Mouse (Mus musculus): ENCODE data around the gene Adh7. TPM values are rescaled to one million over a fixed set of nuclear protein-coding genes. Genes with fewer than 3 reads are reported as not detected.

Adh7 gene
- total RNA-seq, 2 experiments from 2014 or later = not detected

- peak; percentile 99 for ATAC-seq (replicated peaks; ENCODE audit: poor library complexity)
Observed at GRCm38 (mm10) chr3:138222952-138223351, 5.4 kb downstream of the Adh7 start.

- no peak for ATAC-seq (replicated peaks; ENCODE audit: poor library complexity)
Observed at GRCm38 (mm10) chr3:138224363-138224954, 6.9 kb downstream of the Adh7 start.

DNA sequence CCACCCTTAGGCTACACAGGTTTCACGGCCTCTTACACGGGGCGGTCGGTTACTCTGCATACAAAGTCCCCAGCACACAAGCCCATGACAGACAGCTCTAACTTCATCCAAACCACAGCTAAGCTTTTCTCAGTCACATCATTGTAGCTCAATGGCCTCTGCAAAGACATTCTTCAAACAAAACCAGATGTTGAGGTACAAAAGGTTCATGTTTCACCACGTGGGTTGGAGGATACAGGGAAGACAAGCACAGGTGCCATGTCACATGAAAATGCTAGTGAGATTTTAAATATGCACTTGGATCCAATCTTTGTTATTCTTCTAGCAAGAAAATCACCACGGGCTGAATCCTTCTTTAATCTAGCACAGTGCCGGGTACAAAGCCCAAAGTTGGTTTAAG is 7.8 kb downstream of the Adh7 start:
- ATAC-seq (replicated peaks; ENCODE audit: poor library complexity) = no peak

- ATAC-seq (replicated peaks; ENCODE audit: poor library complexity) = no peak
Observed at GRCm38 (mm10) chr3:138225853-138226252, 8.3 kb downstream of the Adh7 start.

DNA sequence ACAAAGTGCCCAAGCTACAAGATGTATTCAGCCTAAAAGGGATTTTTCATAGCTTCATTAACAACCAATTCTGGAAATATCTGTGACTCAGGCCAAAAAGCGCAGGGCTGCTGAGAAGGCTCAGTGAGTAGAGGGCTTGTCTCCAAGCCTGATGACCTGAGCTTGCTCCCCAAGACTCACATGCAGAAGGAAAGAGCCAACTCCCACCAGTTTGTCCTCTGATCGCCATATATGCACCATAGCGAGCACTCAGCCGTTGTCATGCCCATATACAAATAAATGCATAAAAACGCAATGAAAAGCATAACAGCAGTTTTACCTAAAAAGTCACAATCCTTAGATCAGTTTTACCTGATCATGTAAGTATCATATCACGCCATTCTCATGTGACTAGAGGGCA is 8.9 kb downstream of the Adh7 start:
- no peak for ATAC-seq (replicated peaks; ENCODE audit: poor library complexity)

DNA sequence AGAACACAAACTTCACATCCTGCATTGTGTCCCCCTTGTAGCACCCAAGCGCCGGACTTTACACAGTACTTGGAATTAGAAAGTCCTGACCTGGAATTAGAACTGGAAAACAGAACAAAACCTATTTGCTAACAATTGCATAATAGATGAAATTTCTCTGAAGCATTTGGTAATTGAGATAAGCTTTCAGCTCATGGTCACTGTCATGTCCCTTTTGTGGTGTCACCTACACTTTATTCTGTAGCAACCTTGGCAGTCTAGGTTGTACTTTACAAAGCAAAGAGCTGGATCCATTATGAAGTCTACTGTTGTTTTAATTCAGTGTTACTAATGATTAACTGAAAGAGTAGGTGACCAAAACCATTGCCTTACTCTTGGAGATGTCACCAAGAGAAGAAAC is 9.5 kb downstream of the Adh7 start:
- no peak for ATAC-seq (replicated peaks; ENCODE audit: poor library complexity)

GRCm38 (mm10) chr3:138227782-138228181 is 10.2 kb downstream of the Adh7 start:
- no peak for ATAC-seq (replicated peaks; ENCODE audit: poor library complexity)

GRCm38 (mm10) chr3:138229448-138229847 is 11.9 kb downstream of the Adh7 start:
- ATAC-seq (replicated peaks; ENCODE audit: poor library complexity) = no peak

DNA sequence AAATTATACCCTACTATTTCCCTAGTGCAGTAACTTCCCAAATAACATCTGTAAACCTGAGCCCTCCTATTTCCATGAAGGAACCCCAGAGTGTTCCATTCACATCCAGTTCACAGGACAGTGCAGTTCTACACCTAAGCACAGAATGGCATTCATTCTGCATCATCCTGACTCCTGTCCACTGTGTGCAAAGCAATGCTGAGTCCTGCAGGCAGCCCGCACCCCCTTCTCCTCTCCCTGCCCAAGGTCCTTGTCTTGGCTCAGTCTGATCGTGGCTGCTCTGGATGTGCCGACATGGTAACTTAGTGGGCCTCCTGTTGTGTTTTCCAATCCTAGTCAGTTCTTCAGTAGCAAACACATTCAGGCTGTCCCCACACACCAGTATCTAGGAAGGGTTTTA is 12.7 kb downstream of the Adh7 start:
- ATAC-seq (replicated peaks; ENCODE audit: poor library complexity) = no peak

DNA sequence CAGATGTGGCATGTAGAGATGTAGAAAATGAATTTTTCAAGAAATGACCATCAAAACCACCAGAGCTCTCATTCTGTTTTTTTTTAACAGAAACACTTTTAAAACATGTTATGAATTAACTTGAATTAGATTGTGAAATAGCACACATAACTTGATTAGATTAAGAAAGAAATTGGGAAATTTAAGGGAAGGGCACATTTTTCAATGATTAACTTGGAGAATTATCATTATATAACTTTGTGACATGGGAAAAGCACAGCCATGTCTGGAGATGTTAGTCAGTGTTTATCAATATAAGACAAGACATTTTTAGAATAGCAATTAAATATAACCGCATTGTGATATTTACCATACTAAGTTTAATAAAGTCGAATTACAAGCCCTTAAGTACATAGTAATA is 14.0 kb downstream of the Adh7 start:
- ATAC-seq (replicated peaks; ENCODE audit: poor library complexity) = no peak

- ATAC-seq (replicated peaks; ENCODE audit: poor library complexity) = no peak
Observed at GRCm38 (mm10) chr3:138236546-138237163, 19.1 kb downstream of the Adh7 start.

GRCm38 (mm10) chr3:138238046-138238445 is 20.5 kb downstream of the Adh7 start:
- no peak for ATAC-seq (replicated peaks; ENCODE audit: poor library complexity)

DNA sequence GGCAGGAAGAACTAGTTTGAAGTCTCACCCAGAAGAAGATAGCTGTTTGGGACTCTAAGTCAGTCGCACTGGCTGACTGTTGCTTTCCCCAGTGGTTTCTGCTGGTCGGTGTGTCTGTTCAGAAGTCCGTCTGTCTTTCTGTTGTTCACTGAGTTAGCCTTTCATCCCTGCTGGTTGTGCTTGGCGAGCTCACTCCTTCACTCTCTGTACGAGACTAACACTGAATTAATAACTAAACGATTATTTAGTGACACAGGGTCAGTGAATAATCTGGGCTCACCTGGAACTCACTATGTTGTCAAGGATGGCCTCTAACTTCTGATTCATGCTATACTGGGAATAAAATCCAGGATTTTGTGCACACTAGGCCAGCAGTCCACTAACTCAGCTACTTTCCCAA is 21.9 kb downstream of the Adh7 start:
- ATAC-seq (replicated peaks; ENCODE audit: poor library complexity) = no peak

GRCm38 (mm10) chr3:138240411-138240810 is 22.9 kb downstream of the Adh7 start:
- ATAC-seq (replicated peaks; ENCODE audit: poor library complexity) = peak; percentile 56

- ATAC-seq (replicated peaks; ENCODE audit: poor library complexity) = peak; percentile 5; the same call in 1 of the 2 replicates
Observed at GRCm38 (mm10) chr3:138240942-138241341, 23.4 kb downstream of the Adh7 start.

DNA sequence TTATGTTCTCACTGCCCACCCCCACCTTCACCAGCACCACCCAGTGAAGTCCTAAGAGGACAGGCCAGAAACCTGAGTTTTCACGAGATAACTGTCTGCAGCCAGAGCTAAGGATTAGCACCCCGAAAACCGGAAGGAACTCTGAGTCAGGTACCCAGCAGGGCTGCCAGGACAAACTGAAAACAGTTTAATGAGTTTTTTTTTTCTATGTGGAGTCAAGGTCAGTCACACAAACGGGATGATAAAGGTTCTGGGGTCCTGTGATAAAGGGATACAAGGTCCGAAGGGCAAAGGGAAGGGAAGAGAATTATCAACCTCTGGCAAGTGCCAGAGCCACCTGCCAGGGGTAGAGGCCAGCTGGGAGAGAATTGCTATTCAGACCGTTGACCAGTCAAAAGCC is 23.8 kb downstream of the Adh7 start:
- ATAC-seq (replicated peaks; ENCODE audit: poor library complexity) = no peak

DNA sequence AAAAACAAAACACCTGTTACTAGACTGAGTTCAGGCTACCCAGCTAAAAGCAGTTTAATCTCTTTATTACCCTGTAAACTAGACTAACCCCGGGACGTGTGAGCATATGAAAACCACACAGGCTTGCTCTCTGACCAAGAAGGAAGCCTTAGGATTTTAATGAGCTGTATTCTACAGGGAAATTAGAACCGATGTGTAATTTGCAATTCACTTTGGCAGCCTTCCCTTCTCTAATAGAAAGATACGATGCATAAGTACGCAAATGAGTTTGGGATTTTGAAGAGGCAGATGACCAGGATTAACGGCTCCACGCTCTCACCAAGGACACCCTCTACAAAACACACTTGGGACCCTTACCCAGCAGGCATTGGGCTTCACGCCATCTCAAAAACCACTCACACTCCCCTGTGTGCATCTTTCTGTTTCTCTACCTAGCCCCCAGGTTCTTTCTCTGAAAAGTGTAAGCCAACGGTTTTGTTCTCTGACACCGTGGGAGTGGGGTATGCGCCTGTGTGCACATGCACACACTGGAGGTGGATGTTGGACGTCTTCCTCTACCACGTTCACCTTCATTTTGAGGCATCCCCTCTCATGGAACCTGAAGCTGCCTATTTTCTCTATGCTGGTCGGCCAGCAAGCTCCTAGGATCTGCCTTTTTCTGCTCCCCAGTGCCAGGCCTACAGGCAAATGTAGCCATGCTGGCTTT is 24.6 kb downstream of the Adh7 start:
- ATAC-seq (replicated peaks; ENCODE audit: poor library complexity) = no peak

DNA sequence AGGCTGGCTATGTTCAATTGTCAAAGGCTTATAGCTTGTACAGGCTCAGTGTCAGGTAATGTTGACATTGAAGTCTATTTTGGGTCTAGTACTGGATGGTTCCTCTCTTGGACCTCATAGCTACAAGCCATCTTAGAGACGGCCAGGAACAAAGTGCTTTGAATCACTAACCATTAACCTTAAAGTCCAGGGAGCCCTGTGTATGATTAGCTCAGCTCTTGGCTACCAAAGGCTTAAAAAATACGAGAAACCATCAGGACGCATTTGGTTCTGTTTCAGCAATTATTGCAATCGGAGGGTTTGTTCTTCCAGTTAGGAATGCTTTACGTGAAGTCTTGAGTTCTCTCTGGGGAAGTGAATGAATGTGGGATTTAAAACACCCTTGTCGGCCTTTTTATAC is 25.4 kb downstream of the Adh7 start:
- no peak for ATAC-seq (replicated peaks; ENCODE audit: poor library complexity)

DNA sequence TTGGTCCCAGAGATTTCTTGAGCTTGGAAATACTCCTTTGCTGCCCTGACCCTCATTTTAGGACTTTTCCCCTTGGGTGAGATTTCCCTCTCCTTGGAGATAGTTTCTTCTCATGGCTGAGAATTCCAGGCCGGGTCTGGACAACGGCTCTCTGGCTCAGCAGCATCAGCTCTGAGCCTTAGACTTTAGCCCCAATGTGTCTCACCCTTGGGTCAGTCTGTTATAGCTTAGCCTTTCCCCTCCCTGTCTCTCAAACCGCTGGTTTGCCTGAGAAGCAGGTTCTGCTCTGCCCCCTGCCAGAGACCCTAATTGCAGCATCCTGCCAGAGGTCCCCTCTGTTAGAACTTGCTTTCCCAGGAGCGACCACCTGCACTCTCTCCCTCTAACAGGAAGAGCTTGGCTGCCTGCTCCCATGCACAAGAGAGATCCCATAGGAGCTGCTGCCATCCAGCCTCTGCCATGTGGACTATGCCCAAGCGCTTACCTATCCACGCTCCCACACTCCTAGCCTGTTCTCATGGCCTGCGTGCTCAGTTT is 26.8 kb downstream of the Adh7 start:
- no peak for ATAC-seq (replicated peaks; ENCODE audit: poor library complexity)

DNA sequence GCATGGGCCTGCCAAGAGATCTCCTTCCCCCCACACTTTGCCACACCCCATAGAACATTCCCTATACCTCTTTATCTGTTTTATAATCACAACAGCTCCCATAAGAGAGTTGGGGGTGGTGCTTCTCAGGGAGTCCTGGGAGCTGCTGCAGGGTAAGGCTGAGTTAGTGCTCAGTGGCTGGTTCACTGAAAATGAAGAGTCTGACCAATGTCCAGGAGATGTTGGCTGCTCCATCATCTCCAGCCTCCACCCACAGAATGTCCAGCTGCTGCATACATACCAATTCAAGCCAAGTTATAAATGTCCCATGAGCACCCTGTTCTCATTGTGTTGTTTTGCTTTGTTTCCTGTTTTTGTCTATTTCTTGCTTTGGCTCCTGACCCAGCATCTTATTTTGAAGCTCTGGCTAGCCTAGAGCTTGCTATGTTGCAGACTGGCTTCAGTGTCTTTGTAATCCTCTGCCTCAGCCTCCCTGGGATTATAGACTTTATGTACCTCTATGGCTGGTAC is 29.0 kb downstream of the Adh7 start:
- ATAC-seq (replicated peaks; ENCODE audit: poor library complexity) = no peak

GRCm38 (mm10) chr3:138247241-138247640 is 29.7 kb downstream of the Adh7 start:
- ATAC-seq (replicated peaks; ENCODE audit: poor library complexity) = no peak

- no peak for ATAC-seq (replicated peaks; ENCODE audit: poor library complexity)
Observed at GRCm38 (mm10) chr3:138248011-138248410, 30.5 kb downstream of the Adh7 start.
